Comparison of ENCODE assay signal across 10 mouse cellular contexts in genomic region chr16:32821772-32822449, GRCm38 (mm10). TPM values are rescaled to one million over a fixed set of nuclear protein-coding genes. Genes with fewer than 3 reads are reported as not detected.
DNase-seq lines count a peak whose midpoint lies in the region; TF ChIP-seq lines count a peak whose summit lies in the region.
"Had no signal": no experiment of that assay in that cellular context is flagged by ENCODE, and none has a peak within 500 bp of the region (broad histone marks: within the 10 kb centered on the region; RNA-seq: fewer than 3 reads in every experiment).

No protein-coding gene starts in this region.

- TF ChIP-seq CTCF in lung, adult 2 months (IDR thresholded peaks at IDR 0.05; ENCODE audit: insufficient read depth, low read length), result no peak
- TF ChIP-seq CTCF in left cerebral cortex, adult 2 months (IDR thresholded peaks at IDR 0.05), result no peak

- intact Hi-C loops in left cerebral cortex, adult 2 months (cut with DNase I), result no loop called here

- TF ChIP-seq POLR2A in lung, adult 2 months (IDR thresholded peaks at IDR 0.05; ENCODE audit: borderline replicate concordance, extremely low read depth, low read depth, low read length), result no peak

- 38% methylated on average over 10 of the region's 10 CpGs for WGBS in lung, adult 2 months

- H3K4me3 ChIP-seq in lung, adult 2 months (replicated peaks; ENCODE audit: extremely low read depth, low read depth, low read length), result no peak overlapping the region
- H3K4me3 ChIP-seq in left cerebral cortex, adult 2 months, result no peak overlapping the region

- H3K27ac ChIP-seq in left cerebral cortex, adult 2 months, result no peak overlapping the region

- peak; percentile 70 for DNase-seq in urinary bladder, postnatal 14 days (ENCODE audit: low spot score)
- no peak for DNase-seq in urinary bladder, adult 2 months (ENCODE audit: low spot score)
- DNase-seq in heart, adult 8-10 months (ENCODE audit: low spot score), result peak; percentile 66
- peak; percentile 33 for DNase-seq in lung, adult 2 months
- no peak for DNase-seq in B cell, adult 2 months
- DNase-seq in layer of hippocampus, postnatal 14 days (ENCODE audit: low spot score in 2 of 2), result no peak
- DNase-seq in left cerebral cortex, adult 2 months (ENCODE audit: extremely low spot score in 1 of 2, low spot score in 2 of 2), result no peak
- no peak for DNase-seq in frontal cortex, postnatal 36 days (ENCODE audit: low spot score in 2 of 2)
- DNase-seq: cerebellum, adult 9-10 months had no signal

- 0 out of 2 replicates have a peak, but pooled peaks cover 4% of the 10 kb centered on the region for H3K4me1 ChIP-seq in lung, adult 2 months (ENCODE audit: control insufficient read depth, insufficient read depth, low read length)

RNA-seq across cellular contexts. Expression of gene Smbd1, which starts 11.6 kb away (rescaled TPM):
- not detected in 2 replicates for polyA plus RNA-seq in urinary bladder, adult 2 months (2012; rRNA removed)
- not detected for total RNA-seq in heart, adult 8-10 months (2022)
- 2.3 and 3.0 TPM in 2 replicates for polyA plus RNA-seq in lung, adult 2 months (2012; rRNA removed)
- total RNA-seq in layer of hippocampus, postnatal 14 days (2021), result not detected
- total RNA-seq in left cerebral cortex, adult 2 months (2021), result not detected
- polyA plus RNA-seq: neural tube, embryonic 11.5 days had no signal

RNA-seq across cellular contexts. Expression of gene Muc20, which starts 24.7 kb away (rescaled TPM):
- polyA plus RNA-seq in urinary bladder, adult 2 months (2012; rRNA removed), result 0.18 and 0.19 TPM in 2 replicates
- under 1 TPM; 0.33 to 0.79 (median 0.47) TPM for total RNA-seq in heart, adult 8-10 months (2022)
- polyA plus RNA-seq in lung, adult 2 months (2012; rRNA removed), result 9.0 and 11.8 TPM in 2 replicates
- not detected for total RNA-seq in layer of hippocampus, postnatal 14 days (2021)
- not detected for total RNA-seq in left cerebral cortex, adult 2 months (2021)
- polyA plus RNA-seq: neural tube, embryonic 11.5 days had no signal

RNA-seq across cellular contexts. Expression of gene Fyttd1, which starts 55.4 kb away (rescaled TPM):
- 49.7 and 51.4 TPM in 2 replicates for polyA plus RNA-seq in urinary bladder, adult 2 months (2012; rRNA removed)
- 100 to 1,000 TPM in 3 of 4 experiments, 10 to 100 TPM in 1; 94.2 to 123 (median 109) TPM for total RNA-seq in heart, adult 8-10 months (2022)
- polyA plus RNA-seq in lung, adult 2 months (2012; rRNA removed), result 8.4 and 8.9 TPM in 2 replicates
- total RNA-seq in layer of hippocampus, postnatal 14 days (2021), result 100 to 1,000 TPM; 111 to 121 TPM
- 100 to 1,000 TPM; 112 to 119 TPM for total RNA-seq in left cerebral cortex, adult 2 months (2021)

RNA-seq across cellular contexts. Expression of gene Rubcn, which starts 55.7 kb away (rescaled TPM):
- 38.1 and 38.6 TPM in 2 replicates for polyA plus RNA-seq in urinary bladder, adult 2 months (2012; rRNA removed)
- 10 to 100 TPM; 30.7 to 37.0 (median 34.2) TPM for total RNA-seq in heart, adult 8-10 months (2022)
- 34.3 and 47.6 TPM in 2 replicates for polyA plus RNA-seq in lung, adult 2 months (2012; rRNA removed)
- total RNA-seq in layer of hippocampus, postnatal 14 days (2021), result 10 to 100 TPM; 54.4 to 58.6 TPM
- total RNA-seq in left cerebral cortex, adult 2 months (2021), result 10 to 100 TPM; 69.8 to 73.7 TPM

Comparison
In these comparisons a context has a peak if more than half of its experiments do, and no peak if none do; other contexts are left out.
1. DNase-seq: peak in urinary bladder, postnatal 14 days (single experiment), heart, adult 8-10 months (single experiment) and lung, adult 2 months (single experiment); none in urinary bladder, adult 2 months (single experiment), B cell, adult 2 months (0 of 2), layer of hippocampus, postnatal 14 days (0 of 2), left cerebral cortex, adult 2 months (0 of 2) and frontal cortex, postnatal 36 days (0 of 2).